Mouse (Mus musculus): Measurements from ENCODE around the gene Fance. TPM values are rescaled to one million over a fixed set of nuclear protein-coding genes. Genes with fewer than 3 reads are reported as not detected.
"Not testable (repeated sequence)": the region's sequence is repeated elsewhere in the genome, so short reads cannot be mapped to it uniquely, and the experiment has no call there.

Gene Fance
- polyA plus RNA-seq, 1 experiment from 2014 or later: 21.2 TPM

GRCm38 (mm10) chr17:28328946-28329345 is 15.6 kb downstream of the Fance start:
- ATAC-seq (replicated peaks; ENCODE audit: insufficient number of reproducible peaks, low FRiP score, low TSS enrichment, low read depth): no peak
- peaks cover 2% of the 10 kb centered on the region; the same call in 1 of the 2 replicates for H3K36me3 ChIP-seq (replicated peaks; ENCODE audit: control insufficient read depth, insufficient read depth, low read depth, low read length)

GRCm38 (mm10) chr17:28329503-28330231 is 16.3 kb downstream of the Fance start:
- H3K4me1 ChIP-seq (ENCODE audit: control insufficient read depth, insufficient read depth, low read length): peaks cover 10% of the 10 kb centered on the region
- peak overlapping the region; percentile 62 for H3K4me2 ChIP-seq (ENCODE audit: low read depth, low read length)
- no peak for ATAC-seq (replicated peaks; ENCODE audit: insufficient number of reproducible peaks, low FRiP score, low TSS enrichment, low read depth)
- peak overlapping the region; percentile 94 for H3K4me3 ChIP-seq (ENCODE audit: low read depth, low read length)
- no peaks in the 10 kb centered on the region for H3K27me3 ChIP-seq (ENCODE audit: control insufficient read depth, insufficient read depth, low read length)
- peak; percentile 15 for DNase-seq (ENCODE audit: low spot score)
- H3K27ac ChIP-seq (replicated peaks; ENCODE audit: low read depth, low read length): peak overlapping the region; percentile 94
- peaks cover 2% of the 10 kb centered on the region; the same call in 1 of the 2 replicates for H3K36me3 ChIP-seq (replicated peaks; ENCODE audit: control insufficient read depth, insufficient read depth, low read depth, low read length)
- H3K9me3 ChIP-seq (replicated peaks; ENCODE audit: control insufficient read depth, low read length): no peaks in the 10 kb centered on the region
- WGBS: 6% methylated on average over 4 of the region's 4 CpGs
- peak overlapping the region; percentile 91 for H3K9ac ChIP-seq (replicated peaks; ENCODE audit: low read length)

More at GRCm38 (mm10) chr17:28328946-28329345, 15.6 kb downstream of the Fance start:
- H3K27ac ChIP-seq (replicated peaks; ENCODE audit: low read depth, low read length): peak overlapping the region; percentile 94
- H3K9ac ChIP-seq (replicated peaks; ENCODE audit: low read length): peak overlapping the region; percentile 91
- H3K27me3 ChIP-seq (ENCODE audit: control insufficient read depth, insufficient read depth, low read length): no peaks in the 10 kb centered on the region
- H3K9me3 ChIP-seq (replicated peaks; ENCODE audit: control insufficient read depth, low read length): no peaks in the 10 kb centered on the region
- H3K4me3 ChIP-seq (ENCODE audit: low read depth, low read length): peak overlapping the region; percentile 94
- under 1% methylated on average over 25 of the region's 25 CpGs for WGBS
- no peak for DNase-seq (ENCODE audit: low spot score)
- peak overlapping the region; percentile 62 for H3K4me2 ChIP-seq (ENCODE audit: low read depth, low read length)
- H3K4me1 ChIP-seq (ENCODE audit: control insufficient read depth, insufficient read depth, low read length): peaks cover 10% of the 10 kb centered on the region

- H3K27me3 ChIP-seq (ENCODE audit: control insufficient read depth, insufficient read depth, low read length): no peaks in the 10 kb centered on the region
- peak overlapping the region; percentile 62 for H3K4me2 ChIP-seq (ENCODE audit: low read depth, low read length)
- H3K4me1 ChIP-seq (ENCODE audit: control insufficient read depth, insufficient read depth, low read length): peaks cover 10% of the 10 kb centered on the region
- H3K4me3 ChIP-seq (ENCODE audit: low read depth, low read length): peak overlapping the region; percentile 94
- H3K36me3 ChIP-seq (replicated peaks; ENCODE audit: control insufficient read depth, insufficient read depth, low read depth, low read length): peaks cover 2% of the 10 kb centered on the region; the same call in 1 of the 2 replicates
- WGBS: 40% methylated on average over 2 of the region's 2 CpGs
- no peak overlapping the region for H3K27ac ChIP-seq (replicated peaks; ENCODE audit: low read depth, low read length)
- no peak for DNase-seq (ENCODE audit: low spot score)
- ATAC-seq (replicated peaks; ENCODE audit: insufficient number of reproducible peaks, low FRiP score, low TSS enrichment, low read depth): no peak
- H3K9ac ChIP-seq (replicated peaks; ENCODE audit: low read length): peak overlapping the region; percentile 91
- H3K9me3 ChIP-seq (replicated peaks; ENCODE audit: control insufficient read depth, low read length): no peaks in the 10 kb centered on the region
Measured at GRCm38 (mm10) chr17:28330232-28330546, 16.9 kb downstream of the Fance start.

- H3K4me1 ChIP-seq (ENCODE audit: control insufficient read depth, insufficient read depth, low read length); H3K4me3 ChIP-seq (ENCODE audit: low read depth, low read length); H3K36me3 ChIP-seq (replicated peaks; ENCODE audit: control insufficient read depth, insufficient read depth, low read depth, low read length); H3K4me2 ChIP-seq (ENCODE audit: low read depth, low read length); DNase-seq (ENCODE audit: low spot score); H3K27ac ChIP-seq (replicated peaks; ENCODE audit: low read depth, low read length); H3K9ac ChIP-seq (replicated peaks; ENCODE audit: low read length); H3K9me3 ChIP-seq (replicated peaks; ENCODE audit: control insufficient read depth, low read length); H3K27me3 ChIP-seq (ENCODE audit: control insufficient read depth, insufficient read depth, low read length); ATAC-seq (replicated peaks; ENCODE audit: insufficient number of reproducible peaks, low FRiP score, low TSS enrichment, low read depth): not testable (repeated sequence)
- WGBS: 70% methylated on average over 6 of the region's 8 CpGs
Measured at GRCm38 (mm10) chr17:28330590-28330989, 17.3 kb downstream of the Fance start.

- no peak overlapping the region for H3K4me2 ChIP-seq (ENCODE audit: low read depth, low read length)
- H3K36me3 ChIP-seq (replicated peaks; ENCODE audit: control insufficient read depth, insufficient read depth, low read depth, low read length): peaks cover 2% of the 10 kb centered on the region; the same call in 1 of the 2 replicates
- WGBS: 35% methylated on average over 5 of the region's 7 CpGs
- H3K27me3 ChIP-seq (ENCODE audit: control insufficient read depth, insufficient read depth, low read length): no peaks in the 10 kb centered on the region
- DNase-seq (ENCODE audit: low spot score) (peak; percentile 13), ATAC-seq (replicated peaks; ENCODE audit: insufficient number of reproducible peaks, low FRiP score, low TSS enrichment, low read depth) (no peak)
- no peak overlapping the region for H3K4me3 ChIP-seq (ENCODE audit: low read depth, low read length)
- no peak overlapping the region for H3K27ac ChIP-seq (replicated peaks; ENCODE audit: low read depth, low read length)
- H3K9me3 ChIP-seq (replicated peaks; ENCODE audit: control insufficient read depth, low read length): no peaks in the 10 kb centered on the region
- H3K9ac ChIP-seq (replicated peaks; ENCODE audit: low read length): no peak overlapping the region
- peaks cover 10% of the 10 kb centered on the region for H3K4me1 ChIP-seq (ENCODE audit: control insufficient read depth, insufficient read depth, low read length)
Measured at GRCm38 (mm10) chr17:28331241-28332112, 18.2 kb downstream of the Fance start.

GRCm38 (mm10) chr17:28332113-28332914 is 19.0 kb downstream of the Fance start:
- Histone ChIP-seq H3K9me3 (replicated peaks; ENCODE audit: control insufficient read depth, low read length) (no peaks in the 10 kb centered on the region), H3K9ac (replicated peaks; ENCODE audit: low read length) (no peak overlapping the region), H3K4me2 (ENCODE audit: low read depth, low read length) (no peak overlapping the region), H3K27me3 (ENCODE audit: control insufficient read depth, insufficient read depth, low read length) (no peaks in the 10 kb centered on the region), H3K4me3 (ENCODE audit: low read depth, low read length) (no peak overlapping the region), H3K4me1 (ENCODE audit: control insufficient read depth, insufficient read depth, low read length) (peaks cover 9% of the 10 kb centered on the region), H3K27ac (replicated peaks; ENCODE audit: low read depth, low read length) (0 out of 2 replicates have a peak overlapping the region, but pooled peaks have one; percentile 22), H3K36me3 (replicated peaks; ENCODE audit: control insufficient read depth, insufficient read depth, low read depth, low read length) (peaks cover 3% of the 10 kb centered on the region; the same call in 1 of the 2 replicates)
- ATAC-seq (replicated peaks; ENCODE audit: insufficient number of reproducible peaks, low FRiP score, low TSS enrichment, low read depth) (no peak), DNase-seq (ENCODE audit: low spot score) (no peak)
- 45% methylated on average over 13 of the region's 13 CpGs for WGBS

GRCm38 (mm10) chr17:28332915-28333546 is 19.7 kb downstream of the Fance start:
- no peak overlapping the region for H3K4me2 ChIP-seq (ENCODE audit: low read depth, low read length)
- 0 out of 2 replicates have a peak overlapping the region, but pooled peaks have one; percentile 2 for H3K9ac ChIP-seq (replicated peaks; ENCODE audit: low read length)
- H3K4me3 ChIP-seq (ENCODE audit: low read depth, low read length): no peak overlapping the region
- H3K9me3 ChIP-seq (replicated peaks; ENCODE audit: control insufficient read depth, low read length): no peaks in the 10 kb centered on the region
- H3K27ac ChIP-seq (replicated peaks; ENCODE audit: low read depth, low read length): no peak overlapping the region
- peaks cover 4% of the 10 kb centered on the region for H3K4me1 ChIP-seq (ENCODE audit: control insufficient read depth, insufficient read depth, low read length)
- 61% methylated on average over 31 of the region's 31 CpGs for WGBS
- DNase-seq (ENCODE audit: low spot score) (peak; percentile 47), ATAC-seq (replicated peaks; ENCODE audit: insufficient number of reproducible peaks, low FRiP score, low TSS enrichment, low read depth) (no peak)
- H3K27me3 ChIP-seq (ENCODE audit: control insufficient read depth, insufficient read depth, low read length): no peaks in the 10 kb centered on the region
- H3K36me3 ChIP-seq (replicated peaks; ENCODE audit: control insufficient read depth, insufficient read depth, low read depth, low read length): peaks cover 6% of the 10 kb centered on the region; the same call in 1 of the 2 replicates
